Mouse (Mus musculus) embryonic facial prominence, embryonic 12.5 days (tissue): ENCODE data around the gene Popdc3. TPM values are rescaled to one million over a fixed set of nuclear protein-coding genes. Genes with fewer than 3 reads are reported as not detected.

Experiments used
- ATAC-seq: fragments of 200-750 bp; cut with Nextera tagmentation; 2 replicates; pipeline ENCODE4 v1.8.0; 2017; ENCODE audit not compliant: insufficient number of reproducible peaks, insufficient read depth, low FRiP score, low TSS enrichment
- H3K27ac ChIP-seq: fragments of 300-500 bp; sonication (generic); 2 replicates; pipeline ENCODE4 v1.5.1; 2016; ENCODE audit warnings: mild to moderate bottlenecking
- H3K27me3 ChIP-seq: fragments of 300-500 bp; sonication (generic); 2 replicates; pipeline ENCODE4 v1.6.1; 2016; ENCODE audit warnings: mild to moderate bottlenecking, moderate library complexity
- H3K36me3 ChIP-seq: fragments of 300-500 bp; sonication (generic); 2 replicates; pipeline ENCODE4 v1.6.1; 2016; ENCODE audit warnings: mild to moderate bottlenecking
- H3K4me1 ChIP-seq: fragments of 300-500 bp; sonication (generic); 2 replicates; pipeline ENCODE4 v1.6.1; 2016
- H3K4me2 ChIP-seq: fragments of 300-500 bp; sonication (generic); replicated peaks from 2 replicates; pipeline ENCODE4 v1.6.1; 2016; ENCODE audit warnings: mild to moderate bottlenecking, moderate library complexity
- H3K4me3 ChIP-seq: fragments of 300-500 bp; sonication (generic); 2 replicates; pipeline ENCODE4 v1.5.1; 2016; ENCODE audit warnings: mild to moderate bottlenecking
- H3K9ac ChIP-seq: fragments of 300-500 bp; sonication (generic); 2 replicates; pipeline ENCODE4 v1.6.1; 2016; ENCODE audit warnings: mild to moderate bottlenecking, moderate library complexity
- H3K9me3 ChIP-seq: fragments of 300-500 bp; sonication (generic); 2 replicates; pipeline ENCODE4 v1.6.1; 2016; ENCODE audit warnings: mild to moderate bottlenecking, moderate library complexity
- WGBS: fragments of 180-500 bp; shearing (Covaris S2); methylation state at CpG from one replicate; pipeline ENCODE4 v1.1.7; 2016; 5-methylcytosine and 5-hydroxymethylcytosine counted together
- polyA plus RNA-seq: library from polyadenylated mRNA; unstranded; fragments of >200 nt; fragmentation: Nextera tagmentation; extraction: Ambion mirVana; gene quantifications from 2 replicates; pipeline ENCODE4 v1.2.1, GENCODE M21; 2016

Popdc3 gene
- polyA plus RNA-seq, 1 experiment from 2014 or later = 0.84 TPM

- Histone ChIP-seq H3K27ac (no peak overlapping the region), H3K9me3 (no peaks in the 10 kb centered on the region), H3K4me2 (no peak overlapping the region), H3K9ac (no peak overlapping the region), H3K4me1 (no peaks in the 10 kb centered on the region), H3K4me3 (no peak overlapping the region), H3K36me3 (peaks cover 56% of the 10 kb centered on the region), H3K27me3 (no peaks in the 10 kb centered on the region)
- WGBS = 91% methylated on average over 12 of the region's 12 CpGs
- no peak for ATAC-seq
Measured at GRCm38 (mm10) chr10:45151771-45152692, 25.9 kb upstream of the Popdc3 start.

- H3K9me3 ChIP-seq = no peaks in the 10 kb centered on the region
- no peak for ATAC-seq
- H3K36me3 ChIP-seq = peaks cover 76% of the 10 kb centered on the region
- no peak overlapping the region for H3K4me3 ChIP-seq
- H3K27ac ChIP-seq = no peak overlapping the region
- H3K4me2 ChIP-seq = no peak overlapping the region
- H3K27me3 ChIP-seq = no peaks in the 10 kb centered on the region
- WGBS = 93% methylated on average over 14 of the region's 14 CpGs
- no peak overlapping the region for H3K9ac ChIP-seq
- no peaks in the 10 kb centered on the region for H3K4me1 ChIP-seq
Measured at GRCm38 (mm10) chr10:45154557-45155060, 23.3 kb upstream of the Popdc3 start.

GRCm38 (mm10) chr10:45165851-45166250, 12.0 kb upstream of the Popdc3 start:
- WGBS = 80% methylated on average over 8 of the region's 8 CpGs
- Histone ChIP-seq H3K27ac (no peak overlapping the region), H3K4me2 (no peak overlapping the region), H3K9me3 (no peaks in the 10 kb centered on the region), H3K27me3 (no peaks in the 10 kb centered on the region), H3K4me1 (no peaks in the 10 kb centered on the region), H3K36me3 (no peaks in the 10 kb centered on the region), H3K4me3 (no peak overlapping the region), H3K9ac (no peak overlapping the region)
- ATAC-seq = no peak

- Histone ChIP-seq H3K27me3 (no peaks in the 10 kb centered on the region), H3K9me3 (no peaks in the 10 kb centered on the region), H3K27ac (no peak overlapping the region), H3K4me1 (no peaks in the 10 kb centered on the region), H3K9ac (no peak overlapping the region), H3K4me3 (no peak overlapping the region), H3K36me3 (no peaks in the 10 kb centered on the region), H3K4me2 (no peak overlapping the region)
- 84% methylated on average over 8 of the region's 8 CpGs for WGBS
- no peak for ATAC-seq
Measured at GRCm38 (mm10) chr10:45173927-45174326, 4.0 kb upstream of the Popdc3 start.

GRCm38 (mm10) chr10:45174345-45174744, 3.6 kb upstream of the Popdc3 start:
- H3K27me3 ChIP-seq = no peaks in the 10 kb centered on the region
- H3K36me3 ChIP-seq = no peaks in the 10 kb centered on the region
- no peak overlapping the region for H3K27ac ChIP-seq
- 95% methylated on average over 3 of the region's 3 CpGs for WGBS
- H3K9me3 ChIP-seq = no peaks in the 10 kb centered on the region
- no peak for ATAC-seq
- no peaks in the 10 kb centered on the region for H3K4me1 ChIP-seq
- H3K4me2 ChIP-seq = no peak overlapping the region
- no peak overlapping the region for H3K9ac ChIP-seq
- no peak overlapping the region for H3K4me3 ChIP-seq

GRCm38 (mm10) chr10:45180677-45181326, 2.9 kb downstream of the Popdc3 start:
- Histone ChIP-seq H3K4me3 (no peak overlapping the region), H3K4me2 (no peak overlapping the region), H3K4me1 (no peaks in the 10 kb centered on the region), H3K9me3 (no peaks in the 10 kb centered on the region), H3K27ac (no peak overlapping the region), H3K36me3 (no peaks in the 10 kb centered on the region), H3K9ac (no peak overlapping the region), H3K27me3 (no peaks in the 10 kb centered on the region)
- 94% methylated on average over 4 of the region's 4 CpGs for WGBS
- ATAC-seq = no peak

- H3K36me3 ChIP-seq = no peaks in the 10 kb centered on the region
- no peak overlapping the region for H3K4me3 ChIP-seq
- H3K9me3 ChIP-seq = no peaks in the 10 kb centered on the region
- WGBS = 89% methylated on average over 3 of the region's 3 CpGs
- no peak for ATAC-seq
- H3K4me2 ChIP-seq = no peak overlapping the region
- H3K27ac ChIP-seq = no peak overlapping the region
- no peaks in the 10 kb centered on the region for H3K4me1 ChIP-seq
- H3K9ac ChIP-seq = no peak overlapping the region
- no peaks in the 10 kb centered on the region for H3K27me3 ChIP-seq
Measured at GRCm38 (mm10) chr10:45181344-45181743, 3.4 kb downstream of the Popdc3 start.

- Histone ChIP-seq H3K4me2 (no peak overlapping the region), H3K36me3 (no peaks in the 10 kb centered on the region), H3K9me3 (no peaks in the 10 kb centered on the region), H3K27me3 (no peaks in the 10 kb centered on the region), H3K9ac (no peak overlapping the region), H3K27ac (no peak overlapping the region), H3K4me3 (no peak overlapping the region), H3K4me1 (no peaks in the 10 kb centered on the region)
- 91% methylated on average over 2 of the region's 2 CpGs for WGBS
- ATAC-seq = no peak
Measured at GRCm38 (mm10) chr10:45185457-45185856, 7.6 kb downstream of the Popdc3 start.

GRCm38 (mm10) chr10:45193330-45194310, 15.7 kb downstream of the Popdc3 start:
- no peak for ATAC-seq
- Histone ChIP-seq H3K4me2 (no peak overlapping the region), H3K36me3 (no peaks in the 10 kb centered on the region), H3K9ac (no peak overlapping the region), H3K27me3 (no peaks in the 10 kb centered on the region), H3K4me3 (no peak overlapping the region), H3K9me3 (no peaks in the 10 kb centered on the region), H3K27ac (no peak overlapping the region), H3K4me1 (no peaks in the 10 kb centered on the region)
- 61% methylated on average over 14 of the region's 14 CpGs for WGBS

- no peak for ATAC-seq
- no peaks in the 10 kb centered on the region for H3K36me3 ChIP-seq
- no peak overlapping the region for H3K27ac ChIP-seq
- H3K4me1 ChIP-seq = no peaks in the 10 kb centered on the region
- no peak overlapping the region for H3K4me3 ChIP-seq
- H3K27me3 ChIP-seq = no peaks in the 10 kb centered on the region
- H3K4me2 ChIP-seq = no peak overlapping the region
- WGBS = 77% methylated on average over 5 of the region's 5 CpGs
- H3K9ac ChIP-seq = no peak overlapping the region
- no peaks in the 10 kb centered on the region for H3K9me3 ChIP-seq
Measured at GRCm38 (mm10) chr10:45194531-45194930, 16.6 kb downstream of the Popdc3 start.

- Histone ChIP-seq H3K9me3 (no peaks in the 10 kb centered on the region), H3K36me3 (no peaks in the 10 kb centered on the region), H3K4me1 (no peaks in the 10 kb centered on the region), H3K9ac (no peak overlapping the region), H3K4me3 (no peak overlapping the region), H3K4me2 (no peak overlapping the region), H3K27me3 (no peaks in the 10 kb centered on the region), H3K27ac (no peak overlapping the region)
- WGBS = 62% methylated on average over 1 of the region's 1 CpGs
- ATAC-seq = no peak
Measured at GRCm38 (mm10) chr10:45204582-45204981, 26.7 kb downstream of the Popdc3 start.
